Mouse (Mus musculus): Measurements from ENCODE around the gene Olfr750. TPM values are rescaled to one million over a fixed set of nuclear protein-coding genes. Genes with fewer than 3 reads are reported as not detected.

Olfr750 gene
- polyA plus RNA-seq, 1 experiment = 0.11 TPM

GRCm38 (mm10) chr14:51023457-51023856 is 50.8 kb downstream of the Olfr750 start:
- Histone ChIP-seq H3K4me1 (replicated peaks; ENCODE audit: control insufficient read depth, insufficient read depth, low read length) (no peaks in the 10 kb centered on the region), H3K4me3 (ENCODE audit: control insufficient read depth, insufficient read depth, low read length) (no peak overlapping the region), H3K27ac (ENCODE audit: control insufficient read depth, insufficient read depth, low read length) (no peak overlapping the region), H3K27me3 (ENCODE audit: control insufficient read depth, insufficient read depth, low read length) (no peaks in the 10 kb centered on the region), H3K36me3 (ENCODE audit: control insufficient read depth, insufficient read depth, low read length) (no peaks in the 10 kb centered on the region)
- WGBS = 95% methylated on average over 4 of the region's 4 CpGs
- DNase-seq = no peak
- TF ChIP-seq CTCF (IDR thresholded peaks at IDR 0.05; ENCODE audit: borderline replicate concordance, control insufficient read depth, extremely low read depth, insufficient read depth, low read length, poor library complexity) = no peak
- TF ChIP-seq POLR2A (IDR thresholded peaks at IDR 0.05; ENCODE audit: control insufficient read depth, extremely low read depth, insufficient read depth, low read length, poor library complexity) = no peak

- H3K36me3 ChIP-seq (ENCODE audit: control insufficient read depth, insufficient read depth, low read length) = no peaks in the 10 kb centered on the region
- no peak overlapping the region for H3K4me3 ChIP-seq (ENCODE audit: control insufficient read depth, insufficient read depth, low read length)
- 90% methylated on average over 3 of the region's 3 CpGs for WGBS
- H3K4me1 ChIP-seq (replicated peaks; ENCODE audit: control insufficient read depth, insufficient read depth, low read length) = no peaks in the 10 kb centered on the region
- H3K27ac ChIP-seq (ENCODE audit: control insufficient read depth, insufficient read depth, low read length) = no peak overlapping the region
- H3K27me3 ChIP-seq (ENCODE audit: control insufficient read depth, insufficient read depth, low read length) = no peaks in the 10 kb centered on the region
- DNase-seq = no peak
- no peak for TF ChIP-seq CTCF (IDR thresholded peaks at IDR 0.05; ENCODE audit: borderline replicate concordance, control insufficient read depth, extremely low read depth, insufficient read depth, low read length, poor library complexity)
- no peak for TF ChIP-seq POLR2A (IDR thresholded peaks at IDR 0.05; ENCODE audit: control insufficient read depth, extremely low read depth, insufficient read depth, low read length, poor library complexity)
Observed at GRCm38 (mm10) chr14:51017256-51017655, 57.0 kb downstream of the Olfr750 start.

Other genes with a start within 250 kb of the Olfr750 start
- 29.0 and 32.2 TPM in 2 replicates for gene Tep1, start 203.9 kb downstream of the Olfr750 start, polyA plus RNA-seq (2012; rRNA removed)
- gene Klhl33, start 176.9 kb downstream of the Olfr750 start, polyA plus RNA-seq (2012; rRNA removed) = 0.31 and 1.0 TPM in 2 replicates
- 131 and 143 TPM in 2 replicates for gene Osgep, start 149.5 kb downstream of the Olfr750 start, polyA plus RNA-seq (2012; rRNA removed)
- 44.5 and 54.1 TPM in 2 replicates for gene Apex1, start 149.5 kb downstream of the Olfr750 start, polyA plus RNA-seq (2012; rRNA removed)
- gene Pip4p1, start 143.6 kb downstream of the Olfr750 start, polyA plus RNA-seq (2012; rRNA removed) = 90.8 and 93.2 TPM in 2 replicates
- 29.1 and 33.6 TPM in 2 replicates for gene Pnp, start 143.4 kb downstream of the Olfr750 start, polyA plus RNA-seq (2012; rRNA removed)
- 20.1 and 27.8 TPM in 2 replicates for gene Gm49342, start 129.9 kb downstream of the Olfr750 start, polyA plus RNA-seq (2012; rRNA removed)
- gene Pnp2, start 118.4 kb downstream of the Olfr750 start, polyA plus RNA-seq (2012; rRNA removed) = 0.71 and 0.93 TPM in 2 replicates
- gene Rnase10, start 66.7 kb downstream of the Olfr750 start, polyA plus RNA-seq (2012; rRNA removed) = 0.05 and 0.13 TPM in 2 replicates
- gene Rnase9, start 32.6 kb downstream of the Olfr750 start, polyA plus RNA-seq (2012; rRNA removed) = not detected in 2 replicates
- not detected in 2 replicates for gene Rnase11, start 24.3 kb downstream of the Olfr750 start, polyA plus RNA-seq (2012; rRNA removed)
- 0.31 and 0.49 TPM in 2 replicates for gene Rnase12, start 16.8 kb downstream of the Olfr750 start, polyA plus RNA-seq (2012; rRNA removed)
- gene Rnase4, start 16.6 kb upstream of the Olfr750 start, polyA plus RNA-seq (2012; rRNA removed) = 33.2 and 52.1 TPM in 2 replicates
- 5.3 and 7.5 TPM in 2 replicates for gene Ang, start 16.7 kb upstream of the Olfr750 start, polyA plus RNA-seq (2012; rRNA removed)
- not detected in 2 replicates for gene Eddm3b, start 40.0 kb upstream of the Olfr750 start, polyA plus RNA-seq (2012; rRNA removed)
- gene Rnase6, start 49.5 kb upstream of the Olfr750 start, polyA plus RNA-seq (2012; rRNA removed) = 14.2 and 19.1 TPM in 2 replicates
- 5.2 and 6.4 TPM in 2 replicates for gene Rnase1, start 72.3 kb upstream of the Olfr750 start, polyA plus RNA-seq (2012; rRNA removed)
- not detected in 2 replicates for gene Rnase2b, start 87.8 kb upstream of the Olfr750 start, polyA plus RNA-seq (2012; rRNA removed)
- 0.20 and 0.45 TPM in 2 replicates for gene Ang2, start 124.7 kb upstream of the Olfr750 start, polyA plus RNA-seq (2012; rRNA removed)
- gene Ear14, start 129.0 kb upstream of the Olfr750 start, polyA plus RNA-seq (2012; rRNA removed) = not detected in 2 replicates
- gene Rnase2a, start 181.7 kb upstream of the Olfr750 start, polyA plus RNA-seq (2012; rRNA removed) = 1.1 and 1.8 TPM in 2 replicates